Mouse (Mus musculus): ENCODE results near the gene Inhbe. TPM values are rescaled to one million over a fixed set of nuclear protein-coding genes. Genes with fewer than 3 reads are reported as not detected.
"Not testable (repeated sequence)": the region's sequence is repeated elsewhere in the genome, so short reads cannot be mapped to it uniquely, and the experiment has no call there.

The Inhbe gene
- polyA plus RNA-seq, 1 experiment: not detected

GRCm38 (mm10) chr10:127318009-127318408 is 36.2 kb downstream of the Inhbe start:
- Histone ChIP-seq H3K4me3 (ENCODE audit: insufficient read depth, low read length) (no peak overlapping the region), H3K27ac (ENCODE audit: insufficient read depth, low read depth, low read length) (peak overlapping the region; percentile 50), H3K4me1 (ENCODE audit: control insufficient read depth, insufficient read depth, low read length) (peaks cover 37% of the 10 kb centered on the region)
- TF ChIP-seq CTCF (IDR thresholded peaks at IDR 0.05; ENCODE audit: low read depth, low read length) (no peak), POLR2A (IDR thresholded peaks at IDR 0.05; ENCODE audit: borderline replicate concordance, low read depth, low read length) (no peak)

- H3K4me3 ChIP-seq (ENCODE audit: insufficient read depth, low read length): no peak overlapping the region
- H3K4me1 ChIP-seq (ENCODE audit: control insufficient read depth, insufficient read depth, low read length): peaks cover 36% of the 10 kb centered on the region
- no peak overlapping the region for H3K27ac ChIP-seq (ENCODE audit: insufficient read depth, low read depth, low read length)
- TF ChIP-seq CTCF (IDR thresholded peaks at IDR 0.05; ENCODE audit: low read depth, low read length) (no peak), POLR2A (IDR thresholded peaks at IDR 0.05; ENCODE audit: borderline replicate concordance, low read depth, low read length) (no peak)
These were observed 36.9 kb downstream of the Inhbe start for GRCm38 (mm10) chr10:127317277-127317676.

- H3K4me3 ChIP-seq (ENCODE audit: insufficient read depth, low read length); H3K27ac ChIP-seq (ENCODE audit: insufficient read depth, low read depth, low read length): not testable (repeated sequence)
- H3K4me1 ChIP-seq (ENCODE audit: control insufficient read depth, insufficient read depth, low read length): peaks cover 30% of the 10 kb centered on the region
These were observed 39.3 kb downstream of the Inhbe start for GRCm38 (mm10) chr10:127314950-127315349.

GRCm38 (mm10) chr10:127313516-127313915 is 40.7 kb downstream of the Inhbe start:
- peaks cover 31% of the 10 kb centered on the region for H3K4me1 ChIP-seq (ENCODE audit: control insufficient read depth, insufficient read depth, low read length)
- not testable (repeated sequence) for H3K4me3 ChIP-seq (ENCODE audit: insufficient read depth, low read length); H3K27ac ChIP-seq (ENCODE audit: insufficient read depth, low read depth, low read length)

GRCm38 (mm10) chr10:127312858-127313257 is 41.4 kb downstream of the Inhbe start:
- H3K4me3 ChIP-seq (ENCODE audit: insufficient read depth, low read length): peak overlapping the region; percentile 85; the same call in 1 of the 2 replicates
- peak overlapping the region; percentile 88 for H3K27ac ChIP-seq (ENCODE audit: insufficient read depth, low read depth, low read length)

GRCm38 (mm10) chr10:127312356-127312676 is 41.9 kb downstream of the Inhbe start:
- TF ChIP-seq CTCF (IDR thresholded peaks at IDR 0.05; ENCODE audit: low read depth, low read length): peak; percentile 53; the same call in 1 of the 2 replicates
- TF ChIP-seq POLR2A (IDR thresholded peaks at IDR 0.05; ENCODE audit: borderline replicate concordance, low read depth, low read length): no peak
- Histone ChIP-seq H3K27ac (ENCODE audit: insufficient read depth, low read depth, low read length) (peak overlapping the region; percentile 88), H3K4me3 (ENCODE audit: insufficient read depth, low read length) (peak overlapping the region; percentile 85), H3K4me1 (ENCODE audit: control insufficient read depth, insufficient read depth, low read length) (peaks cover 21% of the 10 kb centered on the region)

More at GRCm38 (mm10) chr10:127312858-127313257, 41.4 kb downstream of the Inhbe start:
- peaks cover 26% of the 10 kb centered on the region for H3K4me1 ChIP-seq (ENCODE audit: control insufficient read depth, insufficient read depth, low read length)
- TF ChIP-seq CTCF (IDR thresholded peaks at IDR 0.05; ENCODE audit: low read depth, low read length) (no peak), POLR2A (IDR thresholded peaks at IDR 0.05; ENCODE audit: borderline replicate concordance, low read depth, low read length) (no peak)

GRCm38 (mm10) chr10:127311476-127312355 is 42.5 kb downstream of the Inhbe start, which contains the start of gene Mars:
Gene Mars (minus strand): TSS chr10:127311786.
- peak within 1 kb of the TSS; percentile 88 for H3K27ac ChIP-seq (ENCODE audit: insufficient read depth, low read depth, low read length)
- peaks cover 20% of the 10 kb centered on the region for H3K4me1 ChIP-seq (ENCODE audit: control insufficient read depth, insufficient read depth, low read length)
- TF ChIP-seq CTCF (IDR thresholded peaks at IDR 0.05; ENCODE audit: low read depth, low read length): no peak
- TF ChIP-seq POLR2A (IDR thresholded peaks at IDR 0.05; ENCODE audit: borderline replicate concordance, low read depth, low read length): no peak
- H3K4me3 ChIP-seq (ENCODE audit: insufficient read depth, low read length): peak within 1 kb of the TSS; percentile 85

GRCm38 (mm10) chr10:127310523-127311475 is 43.4 kb downstream of the Inhbe start:
- Histone ChIP-seq H3K4me1 (ENCODE audit: control insufficient read depth, insufficient read depth, low read length) (peaks cover 20% of the 10 kb centered on the region), H3K4me3 (ENCODE audit: insufficient read depth, low read length) (peak overlapping the region; percentile 85), H3K27ac (ENCODE audit: insufficient read depth, low read depth, low read length) (peak overlapping the region; percentile 60)
- TF ChIP-seq POLR2A (IDR thresholded peaks at IDR 0.05; ENCODE audit: borderline replicate concordance, low read depth, low read length): no peak
- TF ChIP-seq CTCF (IDR thresholded peaks at IDR 0.05; ENCODE audit: low read depth, low read length): no peak

- H3K4me3 ChIP-seq (ENCODE audit: insufficient read depth, low read length); H3K27ac ChIP-seq (ENCODE audit: insufficient read depth, low read depth, low read length): not testable (repeated sequence)
- H3K4me1 ChIP-seq (ENCODE audit: control insufficient read depth, insufficient read depth, low read length): peaks cover 20% of the 10 kb centered on the region
These were observed 45.0 kb downstream of the Inhbe start for GRCm38 (mm10) chr10:127309167-127309566.

- no peak for TF ChIP-seq CTCF (IDR thresholded peaks at IDR 0.05; ENCODE audit: low read depth, low read length)
- TF ChIP-seq POLR2A (IDR thresholded peaks at IDR 0.05; ENCODE audit: borderline replicate concordance, low read depth, low read length): no peak
- Histone ChIP-seq H3K27ac (ENCODE audit: insufficient read depth, low read depth, low read length) (no peak overlapping the region), H3K4me3 (ENCODE audit: insufficient read depth, low read length) (no peak overlapping the region), H3K4me1 (ENCODE audit: control insufficient read depth, insufficient read depth, low read length) (no peaks in the 10 kb centered on the region)
These were observed 51.1 kb downstream of the Inhbe start for GRCm38 (mm10) chr10:127303136-127303535.

Measured in bone marrow macrophage, adult 2 months (primary cell).